In the genomic region with DNA sequence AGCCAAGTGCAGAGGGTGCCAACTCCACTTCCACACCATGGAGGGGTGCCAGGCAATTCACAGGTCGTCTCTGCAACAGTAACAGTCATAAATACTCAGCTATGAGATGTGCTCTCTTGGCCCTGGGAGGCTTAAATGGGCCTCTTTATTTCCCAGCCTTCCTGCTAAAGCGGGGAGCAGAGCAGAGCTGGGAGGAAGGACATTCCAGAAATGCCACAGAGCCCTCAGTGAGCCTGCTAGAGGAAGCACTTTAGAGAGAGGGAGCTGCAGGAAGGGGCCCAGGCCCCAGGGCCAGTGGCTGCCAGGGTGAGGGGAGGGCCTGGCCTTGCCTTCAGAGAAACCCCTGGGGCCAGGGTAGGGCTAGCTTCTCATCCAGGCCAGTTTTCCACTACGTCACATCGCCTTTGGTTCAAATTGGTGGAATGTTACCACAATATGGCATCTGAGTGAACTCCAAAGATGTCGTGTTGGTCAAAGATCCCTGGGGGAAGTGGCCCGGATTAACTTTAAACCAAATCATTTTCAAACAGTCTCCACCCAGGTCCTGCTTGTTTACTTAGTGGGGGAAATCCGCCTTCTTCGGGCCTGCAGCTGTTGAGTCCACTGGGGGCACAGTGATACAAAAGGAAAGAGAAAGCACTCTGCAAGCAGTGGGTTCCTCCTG, we compare ENCODE assay signal across 8 mouse cellular contexts. TPM values are rescaled to one million over a fixed set of nuclear protein-coding genes. Genes with fewer than 3 reads are reported as not detected.
DNase-seq lines count a peak whose midpoint lies in the region; ATAC-seq lines count a peak whose summit lies in the region.

No protein-coding gene starts in this region.

- H3K4me1 ChIP-seq in brown adipose tissue, adult 24 weeks (ENCODE audit: control insufficient read depth, insufficient read depth, insufficient read length, low read length): peaks cover 50% of the 10 kb centered on the region
- peaks cover 14% of the 10 kb centered on the region for H3K4me1 ChIP-seq in hindbrain, embryonic 15.5 days (replicated peaks)
- H3K4me1 ChIP-seq in liver, embryonic 12.5 days: peaks cover 47% of the 10 kb centered on the region
- H3K4me1 ChIP-seq in neural tube, embryonic 13.5 days (replicated peaks): peaks cover 30% of the 10 kb centered on the region

- no peaks in the 10 kb centered on the region for H3K27me3 ChIP-seq in hindbrain, embryonic 15.5 days
- H3K27me3 ChIP-seq in liver, embryonic 12.5 days (replicated peaks): peaks cover 8% of the 10 kb centered on the region; the same call in 1 of the 2 replicates
- H3K27me3 ChIP-seq in neural tube, embryonic 13.5 days: no peaks in the 10 kb centered on the region

- H3K27ac ChIP-seq in brown adipose tissue, adult 24 weeks (replicated peaks; ENCODE audit: low read depth, low read length): peak overlapping the region; percentile 86
- peak overlapping the region; percentile 62 for H3K27ac ChIP-seq in hindbrain, embryonic 15.5 days (replicated peaks)
- peak overlapping the region; percentile 63 for H3K27ac ChIP-seq in liver, embryonic 12.5 days
- H3K27ac ChIP-seq in neural tube, embryonic 13.5 days (replicated peaks): peak overlapping the region; percentile 75

- no peaks in the 10 kb centered on the region for H3K36me3 ChIP-seq in hindbrain, embryonic 15.5 days
- no peaks in the 10 kb centered on the region for H3K36me3 ChIP-seq in liver, embryonic 12.5 days
- no peaks in the 10 kb centered on the region for H3K36me3 ChIP-seq in neural tube, embryonic 13.5 days

- peak; percentile 88 for DNase-seq in NIH3T3 (ENCODE audit: low read depth)
- DNase-seq in gastrocnemius, postnatal 10 days: peak; percentile 63
- DNase-seq in thymus, postnatal 14 days: no peak
- no peak for DNase-seq in left cerebral cortex, adult 9 months (ENCODE audit: low spot score in 2 of 2)

- H3K9me3 ChIP-seq in hindbrain, embryonic 15.5 days: no peaks in the 10 kb centered on the region
- no peaks in the 10 kb centered on the region for H3K9me3 ChIP-seq in liver, embryonic 12.5 days (replicated peaks)
- no peaks in the 10 kb centered on the region for H3K9me3 ChIP-seq in neural tube, embryonic 13.5 days

- WGBS in hindbrain, embryonic 15.5 days: 53% methylated on average over 8 of the region's 8 CpGs
- WGBS in liver, embryonic 12.5 days (ENCODE audit: insufficient replicate concordance): 40% methylated on average over 8 of the region's 8 CpGs
- 45% methylated on average over 8 of the region's 8 CpGs for WGBS in neural tube, embryonic 13.5 days

- H3K9ac ChIP-seq in hindbrain, embryonic 15.5 days: no peak overlapping the region
- H3K9ac ChIP-seq in liver, embryonic 12.5 days: no peak overlapping the region
- H3K9ac ChIP-seq in neural tube, embryonic 13.5 days: no peak overlapping the region

- no peak overlapping the region for H3K4me2 ChIP-seq in hindbrain, embryonic 15.5 days
- H3K4me2 ChIP-seq in liver, embryonic 12.5 days: no peak overlapping the region
- no peak overlapping the region for H3K4me2 ChIP-seq in neural tube, embryonic 13.5 days

- ATAC-seq in hindbrain, embryonic 15.5 days (ENCODE audit: low FRiP score, low read depth): peak; percentile 59; the same call in 1 of the 2 replicates
- ATAC-seq in liver, embryonic 12.5 days: peak; percentile 32; the same call in 1 of the 2 replicates
- ATAC-seq in neural tube, embryonic 13.5 days (ENCODE audit: low read depth): peak; percentile 54

- no peak overlapping the region for H3K4me3 ChIP-seq in brown adipose tissue, adult 24 weeks (ENCODE audit: insufficient read depth, low read depth, low read length)
- no peak overlapping the region for H3K4me3 ChIP-seq in hindbrain, embryonic 15.5 days
- H3K4me3 ChIP-seq in liver, embryonic 12.5 days: no peak overlapping the region
- no peak overlapping the region for H3K4me3 ChIP-seq in neural tube, embryonic 13.5 days

RNA-seq across cellular contexts. Expression of gene Rock2, which starts 24.2 kb away (rescaled TPM):
- polyA plus RNA-seq in brown adipose tissue, adult 24 weeks (2012; ENCODE audit: insufficient read depth, insufficient read length, missing spikeins): 31.0 and 33.4 TPM in 2 replicates
- 100 to 1,000 TPM; 102 to 115 TPM for total RNA-seq in gastrocnemius, postnatal 10 days (2021)
- polyA plus RNA-seq in hindbrain, embryonic 15.5 days (2015; fragmentation: Nextera tagmentation; extraction: Ambion mirVana): 13.7 and 15.1 TPM in 2 replicates
- 14.3 and 14.4 TPM in 2 replicates for polyA plus RNA-seq in liver, embryonic 12.5 days (2016; fragmentation: Nextera tagmentation; extraction: Ambion mirVana)
- polyA plus RNA-seq in neural tube, embryonic 13.5 days (2015; fragmentation: Nextera tagmentation; extraction: Ambion mirVana): 15.0 and 19.6 TPM in 2 replicates

RNA-seq across cellular contexts. Expression of gene E2f6, which starts 59.8 kb away (rescaled TPM):
- 30.8 and 34.9 TPM in 2 replicates for polyA plus RNA-seq in brown adipose tissue, adult 24 weeks (2012; ENCODE audit: insufficient read depth, insufficient read length, missing spikeins)
- 10 to 100 TPM; 57.2 to 60.9 TPM for total RNA-seq in gastrocnemius, postnatal 10 days (2021)
- polyA plus RNA-seq in hindbrain, embryonic 15.5 days (2015; fragmentation: Nextera tagmentation; extraction: Ambion mirVana): 29.2 and 29.7 TPM in 2 replicates
- polyA plus RNA-seq in liver, embryonic 12.5 days (2016; fragmentation: Nextera tagmentation; extraction: Ambion mirVana): 39.8 TPM in 2 replicates
- polyA plus RNA-seq in neural tube, embryonic 13.5 days (2015; fragmentation: Nextera tagmentation; extraction: Ambion mirVana): 36.7 and 39.2 TPM in 2 replicates

Comparison
In these comparisons a context has a peak if more than half of its experiments do, and no peak if none do; other contexts are left out.
1. DNase-seq: peak in NIH3T3 (single experiment) and gastrocnemius, postnatal 10 days (single experiment); none in thymus, postnatal 14 days (single experiment) and left cerebral cortex, adult 9 months (0 of 2).
2. Peak in every context shown above with its lines, with median percentiles within 50 percentile points of each other: H3K27ac ChIP-seq and ATAC-seq.